Mouse (Mus musculus): ENCODE results near the gene Wdr4.

DNA sequence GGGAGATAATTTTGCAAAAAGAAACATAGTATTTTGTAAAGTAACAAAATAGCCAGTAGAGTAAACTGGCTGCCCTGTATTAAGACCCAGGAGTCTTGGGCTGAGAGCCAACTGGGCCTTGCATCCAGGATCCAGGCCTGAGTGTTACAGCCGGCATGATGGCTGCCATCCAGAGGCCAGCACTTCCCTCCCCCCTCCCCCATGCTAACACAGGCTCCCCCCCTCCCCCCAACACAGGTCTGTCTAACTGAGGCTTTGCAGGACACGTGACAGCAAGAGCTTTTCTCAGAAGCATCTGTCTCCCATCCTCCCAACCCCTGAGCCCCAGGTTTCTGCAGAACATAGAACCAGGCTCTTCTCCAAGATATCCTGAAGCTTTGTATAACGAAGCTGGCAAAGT is 1.1 kb upstream of the Wdr4 start:
- no peak for TF ChIP-seq CTCF (IDR thresholded peaks at IDR 0.05)
- TF ChIP-seq EP300 (IDR thresholded peaks at IDR 0.05) = no peak
